Mouse (Mus musculus): ENCODE measurements around the gene Colgalt2. TPM values are rescaled to one million over a fixed set of nuclear protein-coding genes. Genes with fewer than 3 reads are reported as not detected.

Colgalt2 gene
- polyA plus RNA-seq, 1 experiment from 2014 or later, result 3.5 TPM

- H3K4me3 ChIP-seq (ENCODE audit: low read depth, low read length), result no peak overlapping the region
- no peaks in the 10 kb centered on the region for H3K4me1 ChIP-seq (ENCODE audit: control insufficient read depth, insufficient read depth, low read length)
- no peaks in the 10 kb centered on the region for H3K36me3 ChIP-seq (ENCODE audit: control insufficient read depth, insufficient read depth, low read length)
- no peaks in the 10 kb centered on the region for H3K27me3 ChIP-seq (ENCODE audit: control insufficient read depth, insufficient read depth, low read length)
- H3K27ac ChIP-seq (ENCODE audit: low read depth, low read length), result no peak overlapping the region
- H3K4me2 ChIP-seq, result no peak overlapping the region
- no peak for ATAC-seq (replicated peaks; ENCODE audit: insufficient number of reproducible peaks, low FRiP score, low TSS enrichment)
- no peaks in the 10 kb centered on the region for H3K9me3 ChIP-seq (replicated peaks; ENCODE audit: control insufficient read depth, low read length)
- H3K9ac ChIP-seq (ENCODE audit: low read depth, low read length), result no peak overlapping the region
These were observed 10.4 kb upstream of the Colgalt2 start for GRCm38 (mm10) chr1:152389271-152389670.

GRCm38 (mm10) chr1:152394137-152394536 is 5.5 kb upstream of the Colgalt2 start:
- WGBS (ENCODE audit: insufficient replicate concordance), result 89% methylated on average over 3 of the region's 3 CpGs
- Histone ChIP-seq H3K9me3 (replicated peaks; ENCODE audit: control insufficient read depth, low read length) (no peaks in the 10 kb centered on the region), H3K36me3 (ENCODE audit: control insufficient read depth, insufficient read depth, low read length) (no peaks in the 10 kb centered on the region), H3K4me3 (ENCODE audit: low read depth, low read length) (no peak overlapping the region), H3K27ac (ENCODE audit: low read depth, low read length) (no peak overlapping the region), H3K4me1 (ENCODE audit: control insufficient read depth, insufficient read depth, low read length) (no peaks in the 10 kb centered on the region), H3K27me3 (ENCODE audit: control insufficient read depth, insufficient read depth, low read length) (no peaks in the 10 kb centered on the region), H3K4me2 (no peak overlapping the region), H3K9ac (ENCODE audit: low read depth, low read length) (no peak overlapping the region)
- ATAC-seq (replicated peaks; ENCODE audit: insufficient number of reproducible peaks, low FRiP score, low TSS enrichment), result no peak

GRCm38 (mm10) chr1:152394956-152395515 is 4.6 kb upstream of the Colgalt2 start:
- Histone ChIP-seq H3K36me3 (ENCODE audit: control insufficient read depth, insufficient read depth, low read length) (no peaks in the 10 kb centered on the region), H3K9ac (ENCODE audit: low read depth, low read length) (no peak overlapping the region), H3K4me3 (ENCODE audit: low read depth, low read length) (no peak overlapping the region), H3K4me1 (ENCODE audit: control insufficient read depth, insufficient read depth, low read length) (no peaks in the 10 kb centered on the region), H3K4me2 (no peak overlapping the region), H3K27ac (ENCODE audit: low read depth, low read length) (no peak overlapping the region), H3K9me3 (replicated peaks; ENCODE audit: control insufficient read depth, low read length) (no peaks in the 10 kb centered on the region), H3K27me3 (ENCODE audit: control insufficient read depth, insufficient read depth, low read length) (no peaks in the 10 kb centered on the region)
- no peak for ATAC-seq (replicated peaks; ENCODE audit: insufficient number of reproducible peaks, low FRiP score, low TSS enrichment)
- WGBS (ENCODE audit: insufficient replicate concordance), result 83% methylated on average over 4 of the region's 4 CpGs

GRCm38 (mm10) chr1:152398708-152399107 is 922 bp upstream of the Colgalt2 start:
- ATAC-seq (replicated peaks; ENCODE audit: insufficient number of reproducible peaks, low FRiP score, low TSS enrichment), result no peak
- 50% methylated on average over 1 of the region's 1 CpGs for WGBS (ENCODE audit: insufficient replicate concordance)
- Histone ChIP-seq H3K4me2 (no peak overlapping the region), H3K27me3 (ENCODE audit: control insufficient read depth, insufficient read depth, low read length) (no peaks in the 10 kb centered on the region), H3K4me1 (ENCODE audit: control insufficient read depth, insufficient read depth, low read length) (peaks cover 4% of the 10 kb centered on the region; the same call in 1 of the 2 replicates), H3K36me3 (ENCODE audit: control insufficient read depth, insufficient read depth, low read length) (no peaks in the 10 kb centered on the region), H3K27ac (ENCODE audit: low read depth, low read length) (no peak overlapping the region), H3K4me3 (ENCODE audit: low read depth, low read length) (no peak overlapping the region), H3K9me3 (replicated peaks; ENCODE audit: control insufficient read depth, low read length) (no peaks in the 10 kb centered on the region), H3K9ac (ENCODE audit: low read depth, low read length) (no peak overlapping the region)

- no peak for ATAC-seq (replicated peaks; ENCODE audit: insufficient number of reproducible peaks, low FRiP score, low TSS enrichment)
- H3K9me3 ChIP-seq (replicated peaks; ENCODE audit: control insufficient read depth, low read length), result no peaks in the 10 kb centered on the region
- peak overlapping the region; percentile 53 for H3K4me3 ChIP-seq (ENCODE audit: low read depth, low read length)
- peak overlapping the region; percentile 75 for H3K9ac ChIP-seq (ENCODE audit: low read depth, low read length)
- H3K27ac ChIP-seq (ENCODE audit: low read depth, low read length), result no peak overlapping the region
- no peaks in the 10 kb centered on the region for H3K36me3 ChIP-seq (ENCODE audit: control insufficient read depth, insufficient read depth, low read length)
- H3K27me3 ChIP-seq (ENCODE audit: control insufficient read depth, insufficient read depth, low read length), result no peaks in the 10 kb centered on the region
- 26% methylated on average over 14 of the region's 14 CpGs for WGBS (ENCODE audit: insufficient replicate concordance)
- peak overlapping the region; percentile 91 for H3K4me2 ChIP-seq
- H3K4me1 ChIP-seq (ENCODE audit: control insufficient read depth, insufficient read depth, low read length), result peaks cover 4% of the 10 kb centered on the region; the same call in 1 of the 2 replicates
These were observed 1.2 kb downstream of the Colgalt2 start for GRCm38 (mm10) chr1:152400556-152401540.

GRCm38 (mm10) chr1:152407021-152407946 is 7.7 kb downstream of the Colgalt2 start:
- H3K27ac ChIP-seq (ENCODE audit: low read depth, low read length), result no peak overlapping the region
- ATAC-seq (replicated peaks; ENCODE audit: insufficient number of reproducible peaks, low FRiP score, low TSS enrichment), result no peak
- no peaks in the 10 kb centered on the region; the same call in 1 of the 2 replicates for H3K9me3 ChIP-seq (replicated peaks; ENCODE audit: control insufficient read depth, low read length)
- 0 out of 2 replicates have a peak overlapping the region, but pooled peaks have one; percentile 1 for H3K9ac ChIP-seq (ENCODE audit: low read depth, low read length)
- WGBS (ENCODE audit: insufficient replicate concordance), result 36% methylated on average over 22 of the region's 22 CpGs
- H3K27me3 ChIP-seq (ENCODE audit: control insufficient read depth, insufficient read depth, low read length), result no peaks in the 10 kb centered on the region
- no peaks in the 10 kb centered on the region for H3K36me3 ChIP-seq (ENCODE audit: control insufficient read depth, insufficient read depth, low read length)
- no peak overlapping the region for H3K4me3 ChIP-seq (ENCODE audit: low read depth, low read length)
- peaks cover 7% of the 10 kb centered on the region; the same call in 1 of the 2 replicates for H3K4me1 ChIP-seq (ENCODE audit: control insufficient read depth, insufficient read depth, low read length)
- peak overlapping the region; percentile 54 for H3K4me2 ChIP-seq

GRCm38 (mm10) chr1:152409356-152409755 is 9.7 kb downstream of the Colgalt2 start:
- WGBS (ENCODE audit: insufficient replicate concordance), result 69% methylated on average over 4 of the region's 4 CpGs
- no peaks in the 10 kb centered on the region; the same call in 1 of the 2 replicates for H3K9me3 ChIP-seq (replicated peaks; ENCODE audit: control insufficient read depth, low read length)
- no peak overlapping the region for H3K4me2 ChIP-seq
- H3K36me3 ChIP-seq (ENCODE audit: control insufficient read depth, insufficient read depth, low read length), result no peaks in the 10 kb centered on the region
- peaks cover 7% of the 10 kb centered on the region; the same call in 1 of the 2 replicates for H3K4me1 ChIP-seq (ENCODE audit: control insufficient read depth, insufficient read depth, low read length)
- H3K27ac ChIP-seq (ENCODE audit: low read depth, low read length), result no peak overlapping the region
- H3K27me3 ChIP-seq (ENCODE audit: control insufficient read depth, insufficient read depth, low read length), result no peaks in the 10 kb centered on the region
- H3K4me3 ChIP-seq (ENCODE audit: low read depth, low read length), result no peak overlapping the region
- ATAC-seq (replicated peaks; ENCODE audit: insufficient number of reproducible peaks, low FRiP score, low TSS enrichment), result no peak
- H3K9ac ChIP-seq (ENCODE audit: low read depth, low read length), result no peak overlapping the region

- 87% methylated on average over 3 of the region's 3 CpGs for WGBS (ENCODE audit: insufficient replicate concordance)
- no peaks in the 10 kb centered on the region for H3K27me3 ChIP-seq (ENCODE audit: control insufficient read depth, insufficient read depth, low read length)
- H3K4me3 ChIP-seq (ENCODE audit: low read depth, low read length), result no peak overlapping the region
- H3K36me3 ChIP-seq (ENCODE audit: control insufficient read depth, insufficient read depth, low read length), result no peaks in the 10 kb centered on the region
- no peak for ATAC-seq (replicated peaks; ENCODE audit: insufficient number of reproducible peaks, low FRiP score, low TSS enrichment)
- no peaks in the 10 kb centered on the region; the same call in 1 of the 2 replicates for H3K9me3 ChIP-seq (replicated peaks; ENCODE audit: control insufficient read depth, low read length)
- H3K4me2 ChIP-seq, result no peak overlapping the region
- no peak overlapping the region for H3K9ac ChIP-seq (ENCODE audit: low read depth, low read length)
- no peak overlapping the region for H3K27ac ChIP-seq (ENCODE audit: low read depth, low read length)
- peaks cover 8% of the 10 kb centered on the region; the same call in 1 of the 2 replicates for H3K4me1 ChIP-seq (ENCODE audit: control insufficient read depth, insufficient read depth, low read length)
These were observed 11.0 kb downstream of the Colgalt2 start for GRCm38 (mm10) chr1:152410657-152411056.
